Mouse (Mus musculus): Measurements from ENCODE around the gene Rarres2. TPM values are rescaled to one million over a fixed set of nuclear protein-coding genes. Genes with fewer than 3 reads are reported as not detected.

Rarres2 gene
- polyA plus RNA-seq, 1 experiment = 10.5 TPM

GRCm38 (mm10) chr6:48581257-48581656 is 8.7 kb upstream of the Rarres2 start:
- Histone ChIP-seq H3K36me3 (ENCODE audit: control insufficient read depth, insufficient read depth, low read length) (no peaks in the 10 kb centered on the region), H3K27ac (ENCODE audit: control insufficient read depth, insufficient read depth, low read depth, low read length) (no peak overlapping the region), H3K4me3 (ENCODE audit: control insufficient read depth, low read depth, low read length) (no peak overlapping the region), H3K4me1 (ENCODE audit: control insufficient read depth, insufficient read depth, low read length) (no peaks in the 10 kb centered on the region), H3K27me3 (ENCODE audit: control insufficient read depth, insufficient read depth, low read length) (no peaks in the 10 kb centered on the region)
- no peak for TF ChIP-seq POLR2A (IDR thresholded peaks at IDR 0.05; ENCODE audit: control insufficient read depth, low read depth, low read length)
- TF ChIP-seq CTCF (IDR thresholded peaks at IDR 0.05; ENCODE audit: control insufficient read depth, insufficient read depth, insufficient replicate concordance, low read depth, low read length) = no peak

GRCm38 (mm10) chr6:48579215-48579648 is 6.6 kb upstream of the Rarres2 start:
- Histone ChIP-seq H3K27ac (ENCODE audit: control insufficient read depth, insufficient read depth, low read depth, low read length) (peak overlapping the region; percentile 57), H3K4me3 (ENCODE audit: control insufficient read depth, low read depth, low read length) (no peak overlapping the region), H3K4me1 (ENCODE audit: control insufficient read depth, insufficient read depth, low read length) (no peaks in the 10 kb centered on the region), H3K36me3 (ENCODE audit: control insufficient read depth, insufficient read depth, low read length) (no peaks in the 10 kb centered on the region), H3K27me3 (ENCODE audit: control insufficient read depth, insufficient read depth, low read length) (no peaks in the 10 kb centered on the region)
- TF ChIP-seq POLR2A (IDR thresholded peaks at IDR 0.05; ENCODE audit: control insufficient read depth, low read depth, low read length) (no peak), CTCF (IDR thresholded peaks at IDR 0.05; ENCODE audit: control insufficient read depth, insufficient read depth, insufficient replicate concordance, low read depth, low read length) (no peak)

GRCm38 (mm10) chr6:48578736-48579135 is 6.1 kb upstream of the Rarres2 start:
- no peaks in the 10 kb centered on the region for H3K4me1 ChIP-seq (ENCODE audit: control insufficient read depth, insufficient read depth, low read length)
- no peak overlapping the region for H3K4me3 ChIP-seq (ENCODE audit: control insufficient read depth, low read depth, low read length)
- H3K27ac ChIP-seq (ENCODE audit: control insufficient read depth, insufficient read depth, low read depth, low read length) = no peak overlapping the region
- no peaks in the 10 kb centered on the region for H3K27me3 ChIP-seq (ENCODE audit: control insufficient read depth, insufficient read depth, low read length)
- no peaks in the 10 kb centered on the region for H3K36me3 ChIP-seq (ENCODE audit: control insufficient read depth, insufficient read depth, low read length)
- TF ChIP-seq POLR2A (IDR thresholded peaks at IDR 0.05; ENCODE audit: control insufficient read depth, low read depth, low read length) (no peak), CTCF (IDR thresholded peaks at IDR 0.05; ENCODE audit: control insufficient read depth, insufficient read depth, insufficient replicate concordance, low read depth, low read length) (no peak)

GRCm38 (mm10) chr6:48573981-48574380 is 1.4 kb upstream of the Rarres2 start:
- Histone ChIP-seq H3K27me3 (ENCODE audit: control insufficient read depth, insufficient read depth, low read length) (no peaks in the 10 kb centered on the region), H3K4me3 (ENCODE audit: control insufficient read depth, low read depth, low read length) (no peak overlapping the region), H3K27ac (ENCODE audit: control insufficient read depth, insufficient read depth, low read depth, low read length) (no peak overlapping the region), H3K36me3 (ENCODE audit: control insufficient read depth, insufficient read depth, low read length) (no peaks in the 10 kb centered on the region), H3K4me1 (ENCODE audit: control insufficient read depth, insufficient read depth, low read length) (peaks cover 12% of the 10 kb centered on the region)
- TF ChIP-seq CTCF (IDR thresholded peaks at IDR 0.05; ENCODE audit: control insufficient read depth, insufficient read depth, insufficient replicate concordance, low read depth, low read length) = no peak
- TF ChIP-seq POLR2A (IDR thresholded peaks at IDR 0.05; ENCODE audit: control insufficient read depth, low read depth, low read length) = no peak

- Histone ChIP-seq H3K4me3 (ENCODE audit: control insufficient read depth, low read depth, low read length) (no peak overlapping the region), H3K36me3 (ENCODE audit: control insufficient read depth, insufficient read depth, low read length) (no peaks in the 10 kb centered on the region), H3K27ac (ENCODE audit: control insufficient read depth, insufficient read depth, low read depth, low read length) (no peak overlapping the region; the same call in 1 of the 2 replicates), H3K27me3 (ENCODE audit: control insufficient read depth, insufficient read depth, low read length) (no peaks in the 10 kb centered on the region), H3K4me1 (ENCODE audit: control insufficient read depth, insufficient read depth, low read length) (peaks cover 12% of the 10 kb centered on the region)
- TF ChIP-seq CTCF (IDR thresholded peaks at IDR 0.05; ENCODE audit: control insufficient read depth, insufficient read depth, insufficient replicate concordance, low read depth, low read length) = no peak
- TF ChIP-seq POLR2A (IDR thresholded peaks at IDR 0.05; ENCODE audit: control insufficient read depth, low read depth, low read length) = no peak
Observed at GRCm38 (mm10) chr6:48573280-48573679, 691 bp upstream of the Rarres2 start.

DNA sequence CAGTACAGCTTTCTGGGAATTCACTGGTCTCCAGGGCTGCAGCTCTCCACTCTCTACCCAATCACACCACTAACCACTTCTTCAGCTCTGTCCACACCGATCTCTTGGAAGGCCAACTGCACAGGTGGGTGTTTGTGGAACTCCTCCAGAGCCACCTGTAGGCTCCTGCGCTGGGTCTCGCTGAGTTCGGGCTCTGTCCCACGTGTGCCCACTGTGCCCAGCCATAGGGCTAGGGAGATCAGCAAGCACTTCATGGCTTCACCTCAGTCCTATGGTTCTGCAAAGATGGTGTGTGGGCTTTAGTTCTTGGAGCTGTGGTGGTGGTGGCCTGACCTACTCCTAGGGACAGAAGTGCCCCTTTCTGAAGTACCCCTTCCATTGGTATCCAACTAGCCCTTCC is 575 bp downstream of the Rarres2 start:
- H3K27ac ChIP-seq (ENCODE audit: control insufficient read depth, insufficient read depth, low read depth, low read length) = peak overlapping the region; percentile 70
- H3K4me3 ChIP-seq (ENCODE audit: control insufficient read depth, low read depth, low read length) = peak overlapping the region; percentile 48
- no peaks in the 10 kb centered on the region for H3K36me3 ChIP-seq (ENCODE audit: control insufficient read depth, insufficient read depth, low read length)
- peaks cover 12% of the 10 kb centered on the region for H3K4me1 ChIP-seq (ENCODE audit: control insufficient read depth, insufficient read depth, low read length)
- TF ChIP-seq POLR2A (IDR thresholded peaks at IDR 0.05; ENCODE audit: control insufficient read depth, low read depth, low read length) = no peak
- H3K27me3 ChIP-seq (ENCODE audit: control insufficient read depth, insufficient read depth, low read length) = no peaks in the 10 kb centered on the region

GRCm38 (mm10) chr6:48569065-48569807 is 3.4 kb downstream of the Rarres2 start:
- H3K36me3 ChIP-seq (ENCODE audit: control insufficient read depth, insufficient read depth, low read length) = no peaks in the 10 kb centered on the region
- H3K4me1 ChIP-seq (ENCODE audit: control insufficient read depth, insufficient read depth, low read length) = peaks cover 12% of the 10 kb centered on the region
- no peak overlapping the region for H3K4me3 ChIP-seq (ENCODE audit: control insufficient read depth, low read depth, low read length)
- H3K27ac ChIP-seq (ENCODE audit: control insufficient read depth, insufficient read depth, low read depth, low read length) = no peak overlapping the region
- no peak for TF ChIP-seq POLR2A (IDR thresholded peaks at IDR 0.05; ENCODE audit: control insufficient read depth, low read depth, low read length)
- TF ChIP-seq CTCF (IDR thresholded peaks at IDR 0.05; ENCODE audit: control insufficient read depth, insufficient read depth, insufficient replicate concordance, low read depth, low read length) = no peak
- H3K27me3 ChIP-seq (ENCODE audit: control insufficient read depth, insufficient read depth, low read length) = no peaks in the 10 kb centered on the region
